Comparison of ENCODE assay signal across 8 mouse cellular contexts in the genomic region with DNA sequence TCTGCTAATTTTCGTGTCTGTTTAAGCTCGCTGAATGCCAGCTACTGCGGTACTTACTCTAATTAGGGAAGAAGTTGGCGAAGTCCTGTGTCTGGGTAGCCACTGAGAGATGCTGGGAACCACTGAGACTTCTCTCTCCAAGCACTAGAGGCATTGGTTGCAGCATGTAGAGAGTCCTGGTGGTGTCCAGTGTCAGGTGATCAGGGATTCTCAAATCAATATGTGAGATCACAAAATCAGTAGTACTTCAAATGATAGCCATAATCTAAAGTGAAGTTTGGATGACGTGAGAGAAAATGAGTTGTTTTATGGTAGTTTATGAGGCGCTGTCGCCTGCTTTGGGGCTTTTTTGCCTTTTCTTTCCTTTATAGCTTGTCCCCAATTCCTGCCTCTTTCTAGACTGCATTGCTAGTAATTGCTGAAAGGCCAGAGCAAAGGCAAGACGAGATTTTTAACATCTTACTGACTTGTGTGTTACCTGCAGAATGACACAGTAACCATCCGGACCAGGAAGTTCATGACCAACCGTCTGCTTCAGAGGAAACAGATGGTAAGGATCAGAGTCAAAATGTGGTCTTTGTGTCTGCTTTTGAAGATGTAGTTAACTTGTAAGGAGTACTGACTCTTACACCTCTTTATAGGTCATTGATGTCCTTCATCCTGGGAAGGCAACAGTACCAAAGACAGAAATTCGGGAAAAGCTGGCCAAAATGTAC. TPM values are rescaled to one million over a fixed set of nuclear protein-coding genes. Genes with fewer than 3 reads are reported as not detected.
A peak's percentile ranks its signal among the peaks of the same experiment; 100 is the strongest.
DNase-seq lines count a peak whose midpoint lies in the region; ATAC-seq and TF ChIP-seq lines count a peak whose summit lies in the region.
"Had no signal": no experiment of that assay in that cellular context is flagged by ENCODE, and none has a peak within 500 bp of the region (broad histone marks: within the 10 kb centered on the region; RNA-seq: fewer than 3 reads in every experiment).

No protein-coding gene starts in this region.

- 2% methylated on average over 11 of the region's 11 CpGs for WGBS in lung, postnatal 0 days
- WGBS in embryonic facial prominence, embryonic 12.5 days: 4% methylated on average over 11 of the region's 11 CpGs
- 4% methylated on average over 11 of the region's 11 CpGs for WGBS in intestine, postnatal 0 days
- 2% methylated on average over 11 of the region's 11 CpGs for WGBS in small intestine, adult 2 months

- H3K4me3 ChIP-seq in lung, postnatal 0 days (ENCODE audit: low read depth, low read length): peak overlapping the region; percentile 58
- peak overlapping the region; percentile 95 for H3K4me3 ChIP-seq in embryonic facial prominence, embryonic 12.5 days
- H3K4me3 ChIP-seq in intestine, postnatal 0 days (ENCODE audit: low read depth, low read length): peak overlapping the region; percentile 84
- peak overlapping the region; percentile 86 for H3K4me3 ChIP-seq in small intestine, adult 2 months (ENCODE audit: low read depth, low read length)

- H3K27ac ChIP-seq in lung, postnatal 0 days (ENCODE audit: low read length): peak overlapping the region; percentile 83
- peak overlapping the region; percentile 86 for H3K27ac ChIP-seq in embryonic facial prominence, embryonic 12.5 days
- peak overlapping the region; percentile 82 for H3K27ac ChIP-seq in intestine, postnatal 0 days (ENCODE audit: low read depth, low read length)
- H3K27ac ChIP-seq in small intestine, adult 2 months (ENCODE audit: insufficient read depth, low read depth, low read length): peak overlapping the region; percentile 33; the same call in 1 of the 2 replicates

- no peaks in the 10 kb centered on the region for H3K27me3 ChIP-seq in lung, postnatal 0 days (replicated peaks; ENCODE audit: insufficient read depth, low read length)
- H3K27me3 ChIP-seq in embryonic facial prominence, embryonic 12.5 days: no peaks in the 10 kb centered on the region
- no peaks in the 10 kb centered on the region for H3K27me3 ChIP-seq in intestine, postnatal 0 days (replicated peaks; ENCODE audit: control insufficient read depth, insufficient read depth, low read length)
- no peaks in the 10 kb centered on the region for H3K27me3 ChIP-seq in small intestine, adult 2 months (ENCODE audit: control insufficient read depth, insufficient read depth, low read length)

- H3K9ac ChIP-seq in lung, postnatal 0 days (replicated peaks; ENCODE audit: low read depth): peak overlapping the region; percentile 66
- peak overlapping the region; percentile 98 for H3K9ac ChIP-seq in embryonic facial prominence, embryonic 12.5 days
- H3K9ac ChIP-seq in intestine, postnatal 0 days (ENCODE audit: low read depth, low read length): peak overlapping the region; percentile 93

- TF ChIP-seq EP300 in lung, postnatal 0 days (IDR thresholded peaks at IDR 0.05): no peak

- H3K4me1 ChIP-seq in lung, postnatal 0 days (ENCODE audit: insufficient read depth, low read depth, low read length): peaks cover 7% of the 10 kb centered on the region; the same call in 1 of the 2 replicates
- H3K4me1 ChIP-seq in embryonic facial prominence, embryonic 12.5 days: peaks cover 30% of the 10 kb centered on the region
- H3K4me1 ChIP-seq in intestine, postnatal 0 days (replicated peaks; ENCODE audit: control insufficient read depth, insufficient read depth, low read length): peaks cover 3% of the 10 kb centered on the region; the same call in 1 of the 2 replicates
- peaks cover 11% of the 10 kb centered on the region; the same call in 1 of the 2 replicates for H3K4me1 ChIP-seq in small intestine, adult 2 months (ENCODE audit: control insufficient read depth, insufficient read depth, insufficient read length, low read length)

- H3K36me3 ChIP-seq in lung, postnatal 0 days (ENCODE audit: insufficient read depth, low read length): peaks cover 27% of the 10 kb centered on the region
- peaks cover 42% of the 10 kb centered on the region for H3K36me3 ChIP-seq in embryonic facial prominence, embryonic 12.5 days
- H3K36me3 ChIP-seq in intestine, postnatal 0 days (ENCODE audit: control insufficient read depth, insufficient read depth): peaks cover 41% of the 10 kb centered on the region
- H3K36me3 ChIP-seq in small intestine, adult 2 months (ENCODE audit: control insufficient read depth, insufficient read depth, low read length): peaks cover 32% of the 10 kb centered on the region

- TF ChIP-seq POLR2A in small intestine, adult 2 months (IDR thresholded peaks at IDR 0.05; ENCODE audit: low read depth, low read length): no peak

- no peak for TF ChIP-seq CTCF in lung, postnatal 0 days (IDR thresholded peaks at IDR 0.05)
- TF ChIP-seq CTCF in intestine, postnatal 0 days (IDR thresholded peaks at IDR 0.05; ENCODE audit: low read depth): no peak
- TF ChIP-seq CTCF in small intestine, adult 2 months (IDR thresholded peaks at IDR 0.05; ENCODE audit: extremely low read depth, insufficient read length, insufficient replicate concordance, low read depth, low read length): peak; percentile 6; the same call in 1 of the 2 replicates

- H3K9me3 ChIP-seq in lung, postnatal 0 days (ENCODE audit: low read length): no peaks in the 10 kb centered on the region
- H3K9me3 ChIP-seq in embryonic facial prominence, embryonic 12.5 days: no peaks in the 10 kb centered on the region
- no peaks in the 10 kb centered on the region for H3K9me3 ChIP-seq in intestine, postnatal 0 days (ENCODE audit: control insufficient read depth)

- no peak for DNase-seq in lung, postnatal 0 days (ENCODE audit: low spot score)
- DNase-seq in lung, postnatal 25 days (ENCODE audit: low spot score): no peak
- no peak for DNase-seq in cerebellum, postnatal 14 days
- DNase-seq in urinary bladder, postnatal 4 days (ENCODE audit: low spot score in 2 of 2): no peak
- DNase-seq: kidney, postnatal 4 days had no signal

- peak overlapping the region; percentile 60 for H3K4me2 ChIP-seq in lung, postnatal 0 days (replicated peaks; ENCODE audit: low read depth, low read length)
- H3K4me2 ChIP-seq in embryonic facial prominence, embryonic 12.5 days (replicated peaks): peak overlapping the region; percentile 84
- peak overlapping the region; percentile 77 for H3K4me2 ChIP-seq in intestine, postnatal 0 days (replicated peaks; ENCODE audit: low read depth)

- ATAC-seq in lung, postnatal 0 days: no peak; the same call in 1 of the 2 replicates
- no peak for ATAC-seq in embryonic facial prominence, embryonic 12.5 days (ENCODE audit: insufficient number of reproducible peaks, insufficient read depth, low FRiP score, low TSS enrichment)
- ATAC-seq in intestine, postnatal 0 days: no peak

RNA-seq across cellular contexts. Expression of gene Rps24, which starts 4.5 kb away (rescaled TPM):
- 752 and 791 TPM in 2 replicates for polyA plus RNA-seq in lung, postnatal 0 days (2015; fragmentation: Nextera tagmentation; extraction: Ambion mirVana)
- 1,139 and 1,150 TPM in 2 replicates for polyA plus RNA-seq in embryonic facial prominence, embryonic 12.5 days (2016; fragmentation: Nextera tagmentation; extraction: Ambion mirVana)
- polyA plus RNA-seq in intestine, postnatal 0 days (2015; fragmentation: Nextera tagmentation; extraction: Ambion mirVana): 766 and 793 TPM in 2 replicates
- polyA plus RNA-seq in small intestine, adult 2 months (2012; rRNA removed): 255 and 261 TPM in 2 replicates

RNA-seq across cellular contexts. Expression of gene Polr3a, which starts 4.6 kb away (rescaled TPM):
- polyA plus RNA-seq in lung, postnatal 0 days (2015; fragmentation: Nextera tagmentation; extraction: Ambion mirVana): 8.4 and 10.1 TPM in 2 replicates
- 22.2 and 24.9 TPM in 2 replicates for polyA plus RNA-seq in embryonic facial prominence, embryonic 12.5 days (2016; fragmentation: Nextera tagmentation; extraction: Ambion mirVana)
- 5.1 and 6.6 TPM in 2 replicates for polyA plus RNA-seq in intestine, postnatal 0 days (2015; fragmentation: Nextera tagmentation; extraction: Ambion mirVana)
- polyA plus RNA-seq in small intestine, adult 2 months (2012; rRNA removed): 1.9 and 3.8 TPM in 2 replicates

Comparison
In these comparisons a context has a peak if more than half of its experiments do, and no peak if none do; other contexts are left out.
1. H3K27ac ChIP-seq: peak in every context shown above with its lines; median percentile 86 in embryonic facial prominence, embryonic 12.5 days; 83 in lung, postnatal 0 days; 82 in intestine, postnatal 0 days; 33 in small intestine, adult 2 months.